Mouse (Mus musculus) megakaryocyte, embryonic 14.5 days (primary cell): ENCODE measurements around the gene Gm4756.

ENCODE experiments used
- FLI1 ChIP-seq: IDR thresholded peaks from 2 replicates; pipeline ENCODE4 v1.6.1; 2012; ENCODE audit warnings: low read length, inconsistent platforms, mixed read lengths
- GATA1 ChIP-seq: IDR thresholded peaks from 3 replicates; pipeline ENCODE4 v1.6.1; 2012; ENCODE audit warnings: mixed read lengths, low read length, inconsistent platforms, borderline replicate concordance

GRCm38 (mm10) chr12:72670921-72671320 lies 21.5 kb upstream of the Gm4756 start:
- TF ChIP-seq GATA1 (no peak), FLI1 (no peak)
